Mouse (Mus musculus) left cerebral cortex, postnatal 25 days (tissue): ENCODE data around the gene 6430548M08Rik. TPM values are rescaled to one million over a fixed set of nuclear protein-coding genes. Genes with fewer than 3 reads are reported as not detected.

Experiments used
- DNase-seq, 2 experiments: peaks; one replicate each; pipeline ENCODE4 v3.0.0; 2022; ENCODE audit warnings: low spot score in 2 of 2, mixed read lengths in 1 of 2
- intact Hi-C: fragments of 180-260 bp; cut with DNase I; formaldehyde crosslinking; loops from one replicate; pipeline ENCODE4 v1.15.1; 2025
- total RNA-seq, 2 experiments: library from RNA; stranded (reverse); gene quantifications; 2 replicates each; pipeline ENCODE4 v1.2.3; 2021

Gene 6430548M08Rik
- total RNA-seq, 2 experiments from 2014 or later, result 221 to 232 TPM

DNA sequence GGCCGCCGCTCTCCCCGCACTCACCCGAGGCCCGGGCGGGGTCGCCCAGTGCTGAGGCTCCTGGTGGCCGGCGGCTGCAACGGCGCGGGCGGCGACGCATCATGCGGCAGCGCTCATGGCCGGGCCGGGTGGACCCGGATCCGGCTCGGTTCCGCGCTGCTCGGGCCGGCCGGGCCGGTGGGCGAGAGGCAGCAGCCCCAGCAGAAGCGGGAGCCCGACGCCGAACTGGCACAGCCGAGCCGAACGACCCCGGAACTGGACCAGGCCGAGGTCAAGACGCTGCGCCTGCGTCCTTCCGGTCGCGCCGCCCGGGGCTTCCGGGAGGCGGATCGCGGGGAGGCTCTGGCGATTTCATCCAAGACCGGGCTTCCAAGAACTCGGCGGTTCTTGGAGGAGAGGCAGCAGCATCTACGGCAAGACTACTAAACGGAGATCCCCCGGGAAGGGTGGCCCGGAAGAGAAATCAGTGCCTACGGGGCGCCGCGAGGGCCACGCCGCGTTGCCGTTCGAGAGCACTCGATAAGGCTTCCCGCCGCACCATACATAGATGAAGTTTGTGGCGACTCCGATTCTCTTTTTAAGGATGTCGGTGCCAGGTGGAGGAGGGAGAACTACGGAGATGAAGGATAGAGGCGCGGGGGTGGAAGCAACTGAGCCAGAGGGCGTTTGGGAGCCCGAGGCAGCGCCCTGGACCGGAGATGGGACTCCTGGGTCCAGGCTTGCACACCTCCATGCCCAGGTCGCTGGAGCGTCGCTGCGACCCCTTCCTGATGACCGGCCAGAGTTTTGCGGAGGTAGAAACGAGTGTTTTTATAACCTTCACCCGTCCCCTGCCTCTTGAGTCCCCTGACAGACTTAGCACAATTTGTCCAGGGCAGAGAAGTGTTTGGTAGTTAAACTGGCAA, 12.6 kb upstream of the 6430548M08Rik start, which contains the start of gene Zdhhc7:
TSS of gene Zdhhc7 (minus strand) at position 415 of the 905 bp plus-strand sequence.
- peak; percentile 87 to 89 for DNase-seq
- intact Hi-C loops, result no loop called here

DNA sequence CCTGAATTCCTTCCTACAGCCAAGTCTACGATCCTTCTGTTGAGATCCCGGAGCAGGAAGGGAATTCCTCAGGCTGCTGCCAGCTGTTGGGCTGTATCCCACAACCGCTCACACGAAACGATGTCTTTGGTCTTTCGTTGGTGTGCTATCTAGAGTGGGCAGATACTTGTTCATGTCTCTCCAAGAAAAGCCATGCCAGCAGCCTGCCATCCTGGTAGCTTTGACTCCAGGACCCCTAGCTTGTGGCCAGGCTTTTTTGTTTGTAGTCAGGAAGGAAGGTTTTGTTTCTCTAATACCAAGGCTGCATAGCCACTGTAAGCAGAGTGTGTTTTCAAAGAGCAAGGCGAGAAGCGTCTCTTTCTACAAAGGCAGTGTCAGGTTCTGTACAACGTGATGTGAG, 10.0 kb upstream of the 6430548M08Rik start:
- DNase-seq, result no peak
- intact Hi-C loops, result no loop called here

DNA sequence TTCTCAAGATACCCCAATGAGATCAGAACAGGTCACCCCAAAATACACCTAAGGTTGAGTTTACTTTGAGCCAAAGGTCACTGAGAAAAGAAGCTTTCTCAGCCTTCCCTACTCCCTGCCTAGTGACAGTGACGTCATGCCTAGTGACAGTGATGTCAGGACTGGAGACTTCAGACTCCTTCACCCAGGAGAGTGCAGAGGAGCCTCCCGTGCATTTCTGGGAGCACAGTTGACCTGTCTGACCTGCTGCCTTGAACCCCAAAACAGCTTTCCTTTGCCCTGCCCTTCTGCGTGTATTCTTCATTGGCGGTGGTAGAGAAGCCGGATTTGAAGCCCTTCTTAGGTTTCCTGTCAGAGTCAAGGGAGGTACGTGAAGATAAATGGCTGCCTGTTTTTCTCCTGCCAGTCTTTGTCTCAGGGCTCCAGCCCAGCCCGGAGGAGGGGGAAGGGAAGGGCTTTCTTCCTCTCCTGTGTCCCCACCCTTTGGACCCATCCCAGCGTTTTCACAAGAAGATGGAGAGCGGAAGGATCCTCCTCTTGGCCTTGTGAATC, 9.2 kb upstream of the 6430548M08Rik start:
- DNase-seq, result no peak
- intact Hi-C loops, result no loop called here

DNA sequence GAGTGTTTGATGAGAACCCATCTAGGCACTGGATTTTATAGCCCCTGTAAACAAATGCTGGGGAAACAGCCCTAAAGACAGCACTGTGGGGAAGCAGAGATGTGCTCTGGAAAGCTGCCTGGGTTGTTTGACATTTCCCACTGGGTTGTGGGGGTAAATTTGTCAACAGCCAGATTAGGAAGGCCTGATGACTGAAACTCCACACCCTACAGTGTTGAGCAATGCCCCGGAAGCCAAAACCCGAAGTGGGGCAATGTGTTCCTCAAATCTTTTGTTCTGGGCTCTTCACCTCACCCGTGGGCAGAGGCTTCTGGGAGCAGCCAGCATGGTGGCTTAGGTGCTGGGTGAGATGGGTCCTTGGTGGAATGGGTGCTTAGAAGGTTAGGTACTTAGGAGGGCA, 4.8 kb upstream of the 6430548M08Rik start:
- intact Hi-C loops, result no loop called here
- DNase-seq, result no peak

DNA sequence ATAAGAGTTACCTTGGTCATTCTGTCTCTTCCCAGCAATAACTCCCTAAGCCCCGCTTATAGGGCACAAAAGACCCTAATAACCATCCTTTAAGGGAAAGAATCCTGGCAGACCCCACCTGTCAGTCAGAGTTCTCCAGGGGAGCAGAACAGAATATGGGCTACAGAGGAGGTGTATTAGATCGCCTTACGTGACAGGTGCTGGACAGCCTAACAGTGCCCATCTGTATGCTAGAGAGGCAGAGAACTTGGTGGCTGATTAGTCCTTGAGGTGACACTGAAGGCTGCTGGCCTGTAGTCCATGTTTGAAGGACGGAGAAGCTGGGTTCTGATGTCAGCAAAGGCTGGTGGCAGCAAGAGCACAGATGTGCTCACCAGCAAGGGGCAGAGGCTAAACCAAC, 3.0 kb upstream of the 6430548M08Rik start:
- intact Hi-C loops, result no loop called here
- no peak for DNase-seq

DNA sequence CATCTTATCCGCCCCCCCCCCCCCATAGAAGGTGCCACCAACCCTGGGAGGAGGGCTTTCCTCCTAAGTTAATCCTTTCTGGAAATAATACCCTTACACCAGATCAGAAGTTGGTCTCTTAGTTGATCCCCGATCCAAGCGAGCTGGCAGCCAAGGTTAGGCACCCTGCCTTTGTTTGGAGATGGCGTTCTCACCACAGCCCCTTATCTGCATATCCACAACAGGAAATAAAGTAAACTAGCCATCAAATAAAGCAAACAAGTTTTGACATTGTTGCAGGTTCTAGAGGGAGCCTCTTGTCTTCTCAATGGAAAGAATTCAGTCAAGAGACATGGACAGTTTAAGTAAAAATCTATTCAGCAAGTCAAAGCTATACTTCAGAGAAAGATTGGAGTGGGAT, 2.6 kb upstream of the 6430548M08Rik start:
- intact Hi-C loops, result no loop called here
- DNase-seq, result no peak

DNA sequence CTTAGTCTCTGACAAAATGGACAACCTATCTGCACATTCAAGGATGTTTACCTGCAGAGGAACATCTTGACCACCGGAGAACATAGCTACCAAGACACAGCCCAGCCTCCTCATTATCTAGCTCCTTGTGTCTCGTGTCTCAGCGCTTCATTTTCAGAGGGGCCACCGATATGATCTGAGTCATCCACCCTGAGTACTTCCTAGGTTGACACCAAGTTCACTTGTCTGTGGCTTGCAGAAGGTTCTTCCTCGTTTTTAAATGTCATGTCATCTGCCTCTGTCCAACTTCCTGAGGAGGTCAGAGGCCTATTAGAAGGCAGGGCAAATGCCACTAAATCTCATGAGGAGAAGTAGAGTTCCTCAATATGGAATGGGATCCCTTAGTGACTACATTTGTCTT, 1.4 kb upstream of the 6430548M08Rik start:
- DNase-seq, result no peak
- intact Hi-C loops, result no loop called here

DNA sequence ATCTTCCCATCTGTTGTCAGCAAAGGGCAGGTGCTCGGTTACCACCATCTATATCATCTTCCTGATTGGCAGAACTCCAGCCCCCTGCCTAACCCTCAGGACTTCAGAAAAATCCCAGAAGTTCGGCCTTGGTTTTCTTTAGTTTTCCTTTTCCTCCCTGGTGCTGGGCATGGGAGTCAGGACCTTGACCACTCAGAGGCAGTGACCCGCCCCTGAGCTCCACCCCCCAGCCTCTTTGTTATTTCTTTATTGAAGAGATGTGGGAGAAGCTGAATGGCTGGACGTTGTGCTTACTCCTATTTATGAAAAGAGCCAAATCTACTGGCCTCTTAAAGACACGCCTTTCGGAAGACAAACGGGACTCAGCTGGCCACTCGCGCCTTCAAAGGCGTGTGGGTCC, 646 bp upstream of the 6430548M08Rik start:
- intact Hi-C loops, result no loop called here
- no peak for DNase-seq

DNA sequence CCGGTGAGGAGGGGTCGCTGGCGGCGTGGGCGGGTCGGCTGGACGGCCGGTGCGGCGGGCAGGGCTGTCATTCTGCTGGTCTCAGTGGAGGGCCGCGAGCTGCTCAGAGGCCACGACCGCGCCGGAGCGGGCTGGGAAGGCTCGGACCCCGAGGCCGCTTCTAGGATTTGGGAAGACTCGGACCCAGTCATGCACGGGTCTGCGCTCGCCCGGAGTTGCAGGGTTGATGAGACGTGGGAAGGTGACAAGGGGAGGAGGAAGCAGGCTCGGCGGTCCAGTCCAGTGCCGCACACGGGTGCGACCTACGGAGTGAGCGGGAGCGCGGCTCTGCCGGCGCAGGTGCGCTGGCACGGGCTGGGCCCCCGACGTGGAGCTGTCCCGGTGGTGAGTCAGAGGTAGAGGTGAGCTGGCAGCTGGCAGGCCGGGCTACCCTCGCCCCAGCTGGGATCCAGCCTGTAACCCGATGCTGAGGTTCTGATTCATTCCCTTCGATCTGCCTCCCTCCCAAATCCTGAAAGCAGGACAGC, 426 bp downstream of the 6430548M08Rik start:
- intact Hi-C loops, result no loop called here
- peak; percentile 27 to 34 for DNase-seq

DNA sequence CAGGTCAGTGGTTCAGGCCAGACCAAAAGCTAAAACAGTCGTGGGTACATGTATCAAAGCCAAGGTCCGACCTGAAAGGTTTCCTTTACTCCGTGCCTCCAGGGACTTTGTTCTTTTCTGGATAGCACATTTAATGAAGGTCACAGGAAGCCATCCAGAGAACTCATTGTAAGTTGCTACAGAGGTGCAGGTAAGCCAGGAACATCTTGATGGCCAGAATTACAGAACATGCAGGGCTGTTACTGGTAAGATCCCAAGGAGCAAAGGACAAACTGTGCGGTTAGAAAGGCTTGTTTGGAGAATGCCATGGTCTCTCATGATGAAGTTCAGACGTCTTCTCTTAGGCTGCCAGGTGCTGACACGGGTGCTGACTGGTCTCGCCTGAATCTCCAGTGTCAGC, 2.6 kb downstream of the 6430548M08Rik start:
- DNase-seq, result no peak
- intact Hi-C loops, result no loop called here

DNA sequence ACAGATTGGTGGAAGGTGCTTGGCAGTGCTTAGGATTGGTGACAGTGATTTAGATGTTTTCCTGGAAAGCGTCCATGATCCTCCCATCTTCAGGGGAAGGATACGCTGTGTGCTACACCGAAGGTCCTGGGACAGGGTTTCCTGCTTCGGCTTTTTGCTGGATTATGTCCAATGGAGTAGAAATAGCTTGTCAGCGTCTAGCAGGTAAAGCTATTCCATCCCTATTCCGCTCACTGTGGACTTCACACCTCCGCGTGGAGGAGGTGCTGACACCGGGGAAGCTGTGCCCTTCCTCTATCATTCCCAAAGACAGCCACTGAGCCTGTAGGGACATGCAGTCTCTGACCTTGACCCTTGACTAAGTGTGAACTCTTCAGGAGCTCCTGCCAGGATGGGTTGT, 4.2 kb downstream of the 6430548M08Rik start:
- no peak for DNase-seq
- intact Hi-C loops, result loop anchor here (2.0 kb wide), 1 partner anchor 27 kb away; no protein-coding TSS in a partner anchor

DNA sequence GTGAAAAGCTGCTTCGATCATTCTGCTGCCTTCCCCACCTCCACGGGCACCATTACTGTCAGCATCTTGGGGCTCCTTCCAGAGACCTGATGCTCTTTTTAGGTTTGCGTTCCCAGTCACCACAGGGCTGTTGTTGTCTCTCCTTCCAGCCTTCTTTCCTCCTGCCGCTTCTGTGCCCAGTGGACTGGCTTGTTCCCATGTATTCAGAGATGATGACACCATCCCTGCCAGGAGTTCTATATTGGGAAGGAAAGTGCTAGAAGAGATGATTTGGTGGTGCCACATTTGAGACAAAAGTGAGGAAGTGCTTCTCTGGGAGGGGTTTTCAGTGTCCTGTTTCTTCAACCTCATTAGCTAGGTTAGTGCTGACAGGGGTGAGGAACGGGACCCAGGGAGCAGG, 4.9 kb downstream of the 6430548M08Rik start:
- intact Hi-C loops, result loop anchor here (2.0 kb wide), 1 partner anchor 26 kb away; no protein-coding TSS in a partner anchor
- DNase-seq, result peak in 1 of 2 experiments; percentile 74

DNA sequence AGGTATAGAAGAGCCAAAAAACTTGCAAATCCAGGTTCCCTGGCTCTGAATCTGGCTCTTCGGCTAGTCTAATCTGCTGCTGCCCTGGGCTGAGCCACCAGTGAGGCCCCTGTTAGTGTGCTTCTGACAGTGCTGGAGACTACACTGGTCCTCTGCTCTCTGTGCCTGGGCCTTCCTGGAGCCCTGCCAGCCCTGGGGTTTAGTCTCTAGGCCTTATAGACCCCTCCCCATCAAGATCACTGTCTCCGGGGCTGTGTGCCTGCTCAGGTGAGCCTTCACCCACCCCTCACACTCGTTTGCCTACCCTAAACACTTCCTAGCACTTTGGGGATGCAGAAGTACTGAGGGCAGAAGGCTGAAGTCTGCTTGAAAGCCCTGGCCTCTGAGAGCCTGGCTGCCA, 5.5 kb downstream of the 6430548M08Rik start:
- no peak for DNase-seq
- intact Hi-C loops, result loop anchor here (2.0 kb wide), 1 partner anchor 25 kb away; no protein-coding TSS in a partner anchor

DNA sequence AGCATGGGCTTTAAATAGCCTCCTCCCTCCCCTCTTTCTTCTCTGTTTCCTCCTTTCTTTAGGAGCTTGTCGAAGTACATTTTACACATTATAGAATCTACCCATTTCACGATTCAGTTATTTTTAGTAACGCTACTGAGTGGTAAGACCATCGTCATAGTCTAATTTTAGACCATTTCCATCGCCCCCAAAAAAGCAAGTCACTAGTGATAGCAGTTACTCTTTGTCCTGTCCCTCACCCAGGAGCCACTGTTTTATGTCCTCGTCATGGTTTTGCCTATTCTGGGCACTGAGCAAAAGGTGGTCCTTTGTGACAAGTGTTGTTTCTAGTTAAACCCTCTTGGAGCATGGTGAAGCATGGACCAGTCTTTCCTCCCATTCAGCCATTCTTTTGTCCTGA, 6.0 kb downstream of the 6430548M08Rik start:
- peak in 1 of 2 experiments; percentile 59 for DNase-seq
- intact Hi-C loops, result loop anchor here (2.0 kb wide), 1 partner anchor 25 kb away; no protein-coding TSS in a partner anchor

DNA sequence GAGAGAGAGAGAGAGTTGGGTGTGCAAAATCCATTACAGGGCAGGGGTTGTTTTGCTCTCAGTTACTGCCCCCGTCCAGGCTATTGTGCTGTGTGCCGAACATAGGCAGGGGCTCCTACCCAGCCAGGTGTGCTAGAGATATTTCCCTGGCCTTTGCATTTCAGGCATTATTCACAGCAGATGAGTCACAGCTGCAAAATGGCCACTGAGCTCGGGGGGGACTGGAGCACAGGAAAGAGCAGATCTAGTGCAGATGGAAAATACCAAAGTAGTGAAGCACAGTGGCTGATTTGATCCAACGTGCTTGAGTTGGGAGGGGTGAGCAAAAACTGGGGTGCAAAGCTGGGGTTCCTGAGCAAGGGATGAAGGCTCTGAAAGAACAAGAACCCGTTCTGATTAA, 7.0 kb downstream of the 6430548M08Rik start:
- DNase-seq, result peak in 1 of 2 experiments; percentile 52
- intact Hi-C loops, result no loop called here

DNA sequence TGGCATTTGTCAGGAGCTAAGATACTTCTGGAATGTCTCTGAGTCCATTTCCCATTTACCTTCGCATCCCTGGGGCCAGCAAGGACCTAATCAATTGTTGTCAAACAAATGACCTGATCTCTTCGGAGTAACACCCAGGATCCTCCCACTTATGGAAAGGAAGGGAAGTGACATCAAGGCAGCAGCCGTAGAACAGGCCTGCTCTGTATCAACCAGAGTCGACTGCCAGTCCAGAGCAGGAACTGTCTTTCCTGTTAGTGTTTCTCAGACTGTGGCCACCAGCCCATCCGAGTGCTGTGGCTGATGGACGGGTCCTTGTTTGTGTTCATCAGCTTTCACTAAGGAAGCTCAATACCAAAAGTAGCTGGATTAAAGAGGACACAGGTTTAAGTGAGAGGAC, 10.3 kb downstream of the 6430548M08Rik start:
- no peak for DNase-seq
- intact Hi-C loops, result no loop called here

DNA sequence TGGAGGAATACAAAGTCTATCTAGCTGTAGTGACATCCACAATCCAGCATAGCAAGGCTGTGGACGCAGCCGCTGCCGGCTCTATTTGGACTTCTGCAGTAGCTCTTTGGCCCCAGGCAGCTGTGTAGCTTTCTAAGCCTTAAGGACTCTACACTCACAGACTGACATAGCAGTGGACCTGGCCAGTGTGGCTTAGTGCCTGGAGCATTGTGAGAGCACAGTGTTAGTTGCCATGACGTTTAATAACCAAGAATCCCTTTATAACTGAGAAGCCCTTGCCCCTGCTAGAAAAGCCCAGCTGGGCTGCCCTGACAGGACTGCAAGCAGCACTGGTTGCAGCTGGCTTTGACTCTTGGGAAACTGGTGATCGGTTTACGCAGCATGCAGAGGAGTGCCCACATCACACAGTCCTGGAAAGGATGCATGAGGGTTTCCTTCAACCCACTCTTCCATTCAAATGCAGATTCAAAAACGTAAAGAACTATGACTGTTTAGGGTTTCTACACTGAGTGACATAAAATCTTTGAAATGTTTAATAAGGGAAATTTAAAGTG, 11.0 kb downstream of the 6430548M08Rik start:
- DNase-seq, result no peak
- intact Hi-C loops, result no loop called here

DNA sequence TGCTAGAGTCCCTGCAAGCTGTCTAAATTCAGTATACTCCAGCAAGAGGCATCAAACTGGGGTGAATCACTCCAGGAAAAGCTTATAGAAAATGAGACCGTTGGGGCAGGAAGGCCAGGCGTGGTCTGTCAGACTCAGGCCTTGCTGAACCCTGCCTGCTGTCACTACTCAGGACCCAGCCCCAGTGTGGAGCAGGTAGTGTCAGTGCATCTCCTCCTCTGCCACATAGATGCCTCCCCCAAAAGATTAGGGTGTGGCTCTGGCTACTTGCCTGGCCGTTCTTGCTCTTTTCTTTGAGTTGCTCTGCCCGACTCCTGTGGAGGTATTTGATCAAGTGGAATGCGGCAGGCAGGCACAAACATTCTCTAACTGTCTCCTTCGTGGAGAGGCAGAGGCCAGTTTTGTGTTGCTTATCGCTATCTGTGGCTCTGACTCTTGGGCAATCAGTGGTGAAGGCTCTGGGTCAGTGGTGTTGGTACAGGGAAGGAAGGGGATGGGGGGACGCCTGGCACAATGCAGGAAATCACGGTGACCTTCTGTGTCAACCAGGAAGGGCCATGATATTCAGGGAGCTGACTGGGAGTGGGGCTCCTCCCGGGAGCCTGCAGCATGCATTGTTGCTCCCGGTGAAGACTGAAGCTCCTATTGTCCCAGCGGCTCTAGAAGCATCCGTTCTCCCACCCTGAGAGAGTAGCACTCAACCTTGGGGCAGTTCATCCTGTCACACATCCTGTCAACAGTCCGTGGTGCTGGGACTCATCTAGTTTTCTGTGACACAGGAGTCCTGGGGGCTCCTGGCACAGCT, 12.6 kb downstream of the 6430548M08Rik start:
- intact Hi-C loops, result no loop called here

DNA sequence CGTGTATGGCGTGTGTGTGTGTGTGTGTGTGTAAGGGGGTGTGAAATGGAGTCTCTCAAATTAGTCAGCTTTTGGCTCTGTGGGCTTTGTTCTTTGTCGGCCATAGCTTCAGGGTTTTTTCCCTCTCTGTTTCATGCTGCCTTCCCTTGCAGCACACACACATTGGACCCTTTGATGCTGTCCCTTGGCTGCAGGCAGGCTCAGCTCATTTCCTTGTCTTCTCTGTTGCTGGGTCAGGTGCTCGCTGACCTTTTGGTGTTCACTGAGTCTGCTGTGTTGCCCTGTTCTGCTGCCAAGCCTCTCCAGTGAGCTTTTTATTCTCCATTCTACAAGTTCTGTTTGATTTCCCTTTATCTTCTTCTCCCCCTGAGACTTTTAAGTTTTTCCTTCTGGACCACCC, 15.6 kb downstream of the 6430548M08Rik start:
- DNase-seq, result no peak
- intact Hi-C loops, result no loop called here

More for the DNA sequence above, 12.6 kb downstream of the 6430548M08Rik start:
- DNase-seq, result no peak

DNA sequence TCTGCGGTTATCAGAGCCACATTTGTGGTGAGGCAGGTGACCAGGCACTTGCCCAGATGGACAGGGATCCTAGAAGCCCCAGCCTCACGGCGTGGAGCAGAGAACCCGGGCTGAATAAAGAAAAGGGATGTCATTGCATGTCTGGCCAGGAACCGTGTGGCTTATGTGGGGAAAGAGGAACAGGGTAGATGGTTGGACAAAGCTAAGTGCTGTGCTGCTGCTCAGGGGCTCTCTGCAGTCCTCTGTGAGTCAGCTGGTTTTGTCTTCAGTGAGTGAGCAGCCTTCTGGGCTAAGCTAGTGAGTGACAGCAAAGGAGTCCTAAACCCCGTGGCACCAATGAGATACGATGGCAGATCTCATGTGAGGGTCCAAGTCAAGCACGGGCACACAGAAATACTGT, 17.2 kb downstream of the 6430548M08Rik start:
- no peak for DNase-seq
- intact Hi-C loops, result no loop called here
